Mouse (Mus musculus) megakaryocyte progenitor cell, adult 5-6 weeks (primary cell): ENCODE data around the gene Nmrk2. TPM values are rescaled to one million over a fixed set of nuclear protein-coding genes. Genes with fewer than 3 reads are reported as not detected.
"Not testable (repeated sequence)": the region's sequence is repeated elsewhere in the genome, so short reads cannot be mapped to it uniquely, and the experiment has no call there.

ENCODE experiments used
- ATAC-seq: replicated peaks from 2 replicates; pipeline ENCODE4 v1.8.0; 2016; ENCODE audit warnings: mild to moderate bottlenecking, moderate TSS enrichment, inconsistent platforms; ENCODE audit not compliant: poor library complexity
- total RNA-seq, 2 experiments: library from RNA; stranded (forward) in 1 of 2; stranded (reverse) in 1 of 2; fragments of 157-497, 149-512 nt in 1 of 2; fragments of 200-1000 nt in 1 of 2; gene quantifications; 2 replicates each; pipeline versions ENCODE4 v1.2.3 to v1.2.4; 2015 to 2017

Nmrk2 gene
- not detected in 2 replicates for total RNA-seq (2015)
- total RNA-seq (2017) = not detected in 2 replicates

DNA sequence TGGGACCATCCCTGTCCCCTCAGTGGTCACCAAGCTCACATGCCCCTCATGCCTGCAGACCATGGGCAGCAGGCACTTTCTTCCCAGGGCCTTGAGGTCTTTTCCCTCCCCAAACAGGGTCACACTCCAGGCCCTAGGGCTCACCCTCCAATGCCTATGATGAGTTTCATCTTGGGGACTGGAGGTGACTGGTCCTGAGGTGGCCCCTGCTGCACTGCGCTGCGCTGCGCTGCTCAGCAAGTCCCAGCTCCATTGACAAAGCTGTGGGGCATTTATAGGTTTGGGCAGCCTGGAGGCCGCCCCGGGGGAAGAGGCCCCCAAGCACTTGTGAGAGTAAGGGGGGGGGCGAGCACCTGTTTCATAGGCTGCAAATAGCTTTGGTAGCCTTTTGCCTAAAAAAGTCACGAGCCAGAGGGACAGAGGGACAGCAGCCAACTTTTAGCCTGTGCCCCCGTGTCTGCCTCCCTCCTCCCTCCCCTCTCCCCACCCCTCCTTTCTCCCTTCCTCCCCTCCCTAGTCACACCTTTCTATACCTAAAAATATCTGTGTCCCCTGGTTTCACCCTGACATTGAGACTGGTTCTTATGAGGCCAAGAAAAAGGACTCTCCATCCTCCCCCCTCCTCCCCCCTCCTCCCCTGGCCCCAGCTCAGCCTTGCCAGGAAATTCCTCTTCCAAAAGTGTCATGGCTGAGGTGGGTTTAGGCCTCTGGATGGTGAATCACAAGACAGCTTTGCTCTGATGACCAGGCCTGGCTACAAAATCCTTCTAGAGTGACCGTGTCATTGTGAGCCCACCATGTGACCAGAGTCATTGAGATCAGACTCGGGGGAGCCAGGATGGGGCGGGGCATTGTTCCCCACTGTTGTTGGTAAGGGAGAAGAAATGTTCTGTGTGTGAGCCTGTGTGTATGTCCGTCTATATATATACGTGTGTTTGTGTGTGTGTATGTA, at the start of gene Nmrk2:
Gene Nmrk2 (minus strand): TSS at position 245 of the 952 bp plus-strand sequence.
- ATAC-seq = no peak

- ATAC-seq = no peak
Measured at GRCm38 (mm10) chr10:81249442-81249841, 47.6 kb upstream of the Nmrk2 start.

GRCm38 (mm10) chr10:81247804-81248203, 46.0 kb upstream of the Nmrk2 start:
- no peak for ATAC-seq

- no peak for ATAC-seq
Measured at GRCm38 (mm10) chr10:81245166-81245565, 43.3 kb upstream of the Nmrk2 start.

DNA sequence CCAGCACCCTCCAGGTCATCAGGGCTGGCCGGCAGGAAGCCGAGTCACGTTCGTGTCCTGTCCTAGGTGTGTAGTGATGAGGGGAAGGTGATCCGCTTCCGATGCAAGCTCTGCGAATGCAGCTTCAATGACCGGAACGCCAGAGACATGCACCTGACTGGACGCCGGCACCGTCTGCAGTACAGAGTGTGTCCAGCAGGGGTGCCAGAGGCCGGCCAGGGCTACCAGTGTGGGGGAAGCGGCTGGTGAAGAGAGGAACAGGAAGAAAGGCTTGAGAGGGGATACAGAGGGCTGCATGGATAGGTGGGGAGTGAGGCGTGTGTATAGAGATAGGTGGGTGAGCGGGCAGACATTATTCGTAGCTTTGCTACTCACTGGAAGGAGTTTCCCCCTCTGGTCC, 42.7 kb upstream of the Nmrk2 start:
- peak; percentile 94 for ATAC-seq

GRCm38 (mm10) chr10:81244146-81244545, 42.3 kb upstream of the Nmrk2 start:
- ATAC-seq = no peak

DNA sequence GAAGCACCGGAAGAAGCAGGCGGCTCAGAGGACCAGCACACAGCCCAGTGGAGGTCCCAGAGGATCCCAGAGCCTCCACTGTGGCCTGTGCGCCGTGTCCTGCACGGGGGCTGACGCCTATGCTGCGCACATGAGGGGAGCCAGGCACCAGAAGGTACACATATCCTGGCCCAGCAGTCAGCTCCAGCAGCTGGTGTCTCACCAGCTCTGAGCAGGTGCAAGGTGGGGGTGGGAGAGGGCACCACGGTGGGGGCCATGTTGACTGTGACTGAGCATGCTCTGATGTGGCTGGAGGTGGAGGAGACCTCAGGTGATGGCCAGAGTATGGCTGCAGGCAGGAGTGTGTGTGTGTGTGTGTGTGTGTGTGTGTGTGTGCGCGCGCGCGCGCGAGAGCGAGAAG, 40.2 kb upstream of the Nmrk2 start:
- ATAC-seq = no peak

DNA sequence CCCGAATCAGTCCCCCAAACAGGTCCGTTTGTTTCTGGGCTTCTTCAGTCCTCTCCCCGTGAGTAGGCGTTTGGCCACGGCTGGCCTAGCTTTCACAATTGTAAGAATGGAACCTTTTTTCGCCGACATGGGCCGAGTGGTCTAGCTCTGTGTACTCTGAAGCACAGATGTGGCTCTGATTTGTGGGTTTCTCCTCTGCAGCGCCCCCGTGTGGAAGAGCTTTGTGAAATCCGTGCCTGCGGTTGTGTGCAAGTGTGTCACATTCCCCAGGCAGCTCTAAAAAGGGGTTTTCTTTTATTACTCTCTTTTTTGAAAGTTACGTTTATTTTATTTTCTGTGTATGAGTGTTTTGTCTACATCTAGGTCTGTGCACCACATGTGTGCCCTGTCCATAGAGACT, 39.0 kb upstream of the Nmrk2 start:
- ATAC-seq = peak; percentile 52

DNA sequence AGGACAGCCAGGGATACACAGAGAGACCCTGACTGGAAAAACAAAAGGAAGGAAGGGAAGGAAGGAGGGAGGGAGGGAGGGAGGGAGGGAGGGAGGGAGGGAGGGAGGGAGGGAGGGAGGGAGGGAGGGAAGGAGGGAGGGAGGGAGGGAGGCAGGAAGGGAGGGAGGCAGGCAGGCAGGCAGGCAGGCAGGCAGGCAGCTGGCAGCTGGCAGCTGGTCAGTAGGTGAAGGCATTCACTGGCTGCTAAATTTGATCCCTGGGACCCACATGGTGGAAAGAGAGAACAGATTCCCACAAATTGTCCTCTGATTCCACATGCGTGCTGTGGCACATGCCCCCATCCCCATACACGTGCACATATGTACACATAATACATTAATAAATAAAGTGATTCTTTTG, 36.8 kb upstream of the Nmrk2 start:
- ATAC-seq = no peak

DNA sequence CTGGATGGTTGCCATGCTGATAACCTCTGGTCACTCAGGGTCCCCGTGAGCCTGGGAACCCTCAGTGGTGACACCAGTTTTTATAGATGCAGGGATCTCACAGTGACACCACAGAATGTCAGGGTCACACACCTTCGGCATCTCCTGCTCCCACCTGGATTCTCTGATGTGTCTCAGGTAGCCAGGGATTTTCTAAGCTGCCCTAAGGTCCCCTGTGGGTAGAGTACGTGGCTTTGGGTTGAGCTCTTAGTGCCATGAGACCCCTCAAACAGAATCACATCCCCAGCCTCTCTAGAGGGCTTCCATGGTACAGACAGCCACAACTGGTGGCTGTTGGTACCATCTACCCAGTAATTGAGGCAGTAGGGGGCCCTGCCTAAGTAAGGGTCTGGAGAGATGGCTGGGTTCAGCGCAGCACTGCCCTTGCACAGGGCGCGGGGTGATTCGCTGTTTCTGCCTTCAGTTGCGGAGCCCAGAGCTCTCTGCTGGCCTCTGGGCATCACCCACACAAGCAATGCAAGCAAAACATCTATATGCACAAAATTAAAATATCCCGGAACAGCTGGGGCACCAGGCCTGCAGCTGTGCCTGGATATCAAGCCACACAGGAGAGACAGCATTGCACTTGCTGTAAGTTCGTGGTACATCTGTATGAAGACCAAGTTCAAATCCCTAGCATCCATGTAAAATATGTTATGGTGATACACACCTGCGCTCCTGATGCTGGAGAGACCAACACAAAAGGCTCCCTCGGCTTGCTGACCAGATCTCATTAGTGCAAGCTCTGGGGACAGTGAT, 34.8 kb upstream of the Nmrk2 start:
- ATAC-seq = no peak

- ATAC-seq = no peak
Measured at GRCm38 (mm10) chr10:81234206-81234605, 32.4 kb upstream of the Nmrk2 start.

- no peak for ATAC-seq
Measured at GRCm38 (mm10) chr10:81233226-81233585, 31.4 kb upstream of the Nmrk2 start.

DNA sequence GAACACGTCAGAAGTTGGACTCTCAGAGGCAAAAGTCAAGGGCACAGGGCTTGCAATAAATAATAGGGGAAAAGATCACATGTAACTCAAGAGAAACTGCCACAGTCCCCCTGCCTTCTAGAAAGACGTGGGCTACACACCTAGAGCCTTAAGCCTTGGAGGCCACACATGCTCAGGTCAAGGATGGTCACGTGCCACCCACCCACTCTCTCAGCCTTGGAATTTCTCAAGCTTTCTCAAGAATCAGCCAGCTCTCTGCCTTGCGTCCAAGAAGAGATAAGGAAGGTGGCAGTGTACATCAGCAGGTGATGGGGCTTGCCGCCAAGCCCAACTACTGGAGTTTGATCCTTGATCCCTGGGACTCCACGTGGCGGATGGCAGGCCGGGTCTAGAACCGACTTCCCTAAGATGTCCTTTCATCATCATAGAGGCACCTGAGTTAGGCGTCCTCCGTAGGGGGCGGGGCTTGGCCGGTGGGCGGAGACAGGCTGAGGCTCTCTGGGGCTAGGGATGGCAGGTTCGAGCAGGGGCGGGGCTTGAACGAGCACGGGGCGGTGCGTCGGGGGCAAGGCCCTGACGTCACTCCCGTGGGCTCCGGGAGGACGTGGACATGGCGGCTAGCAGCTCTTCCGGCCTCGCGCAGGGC, 30.9 kb upstream of the Nmrk2 start, which contains the start of gene Zfr2:
Gene Zfr2 (plus strand): TSS at position 576 of the 646 bp plus-strand sequence.
- peak; percentile 97 for ATAC-seq

- ATAC-seq = no peak
Measured at GRCm38 (mm10) chr10:81231436-81231835, 29.6 kb upstream of the Nmrk2 start.

- peak; percentile 29; the same call in 1 of the 2 replicates for ATAC-seq
Measured at GRCm38 (mm10) chr10:81230438-81231332, 28.8 kb upstream of the Nmrk2 start, which contains the start of gene Atcay. Atcay (minus strand) TSS chr10:81230833.

DNA sequence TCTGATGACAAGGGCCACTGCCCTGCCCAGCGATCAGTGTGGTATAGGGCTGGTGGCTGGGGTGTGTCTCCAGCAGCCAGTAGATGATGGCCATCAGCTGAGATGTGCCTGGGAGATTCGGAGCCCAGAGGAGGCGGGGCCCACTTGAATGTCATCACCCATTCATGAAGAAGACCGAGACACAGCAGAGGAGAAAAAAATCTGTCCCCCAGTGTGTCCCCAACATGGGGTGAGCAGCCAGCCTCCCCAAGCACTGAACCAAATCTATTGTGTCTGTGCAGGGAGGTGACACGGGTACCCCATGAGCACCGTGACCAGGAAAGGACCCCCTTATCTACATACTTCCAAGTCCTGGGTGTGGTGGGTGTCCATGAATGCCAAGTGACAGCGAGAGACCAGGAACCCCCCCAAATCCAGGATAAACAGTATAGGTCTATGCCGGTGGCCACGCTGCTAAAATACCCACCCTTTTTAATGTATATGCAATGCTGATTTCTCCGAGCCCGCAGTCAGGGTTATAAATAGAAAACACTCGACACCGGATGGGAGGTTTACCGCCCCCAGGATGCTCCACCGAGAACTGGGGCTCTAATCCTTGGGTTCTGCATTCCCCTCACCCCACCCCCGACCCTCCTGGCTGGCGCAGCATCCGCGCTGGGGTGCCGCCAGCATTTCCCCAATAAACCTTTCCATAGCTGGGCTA, 28.0 kb upstream of the Nmrk2 start:
- ATAC-seq = no peak

- not testable (repeated sequence) for ATAC-seq
Measured at GRCm38 (mm10) chr10:81223731-81224130, 21.9 kb upstream of the Nmrk2 start.

DNA sequence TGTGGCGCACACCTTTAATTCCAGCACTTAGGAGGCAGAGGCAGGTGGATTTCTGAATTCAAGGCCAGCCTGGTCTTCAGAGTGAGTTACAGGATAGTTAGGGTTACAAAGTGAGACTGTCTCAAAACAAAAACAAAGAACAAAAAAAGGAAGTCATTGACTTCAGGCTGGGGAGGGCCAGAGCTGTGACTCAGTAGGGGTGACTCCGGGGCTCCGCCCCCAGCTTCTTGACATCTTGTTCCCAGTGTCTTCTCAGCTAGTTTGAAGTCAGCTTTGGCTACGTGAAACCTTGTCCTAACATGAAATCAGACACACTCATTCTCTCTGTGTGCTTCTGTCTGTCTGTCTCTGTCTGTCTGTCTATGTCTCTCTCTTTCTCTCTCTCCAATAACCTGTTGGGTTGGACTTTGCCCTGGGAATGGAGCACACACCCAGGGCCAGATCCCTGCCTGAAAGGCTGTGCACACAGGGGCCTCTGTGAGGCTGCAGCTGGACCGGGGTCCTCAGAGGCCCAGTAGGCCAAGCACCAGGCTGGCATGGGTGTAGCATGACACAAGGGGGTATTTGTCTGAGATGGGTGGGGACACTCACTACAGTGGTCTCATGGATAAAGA, 19.7 kb upstream of the Nmrk2 start:
- ATAC-seq = peak; percentile 66

GRCm38 (mm10) chr10:81217964-81218363, 16.1 kb upstream of the Nmrk2 start:
- ATAC-seq = peak; percentile 88
